Mouse (Mus musculus) 416B (cell line): Measurements from ENCODE around the gene Rab7.
A peak's percentile ranks its signal among the peaks of the same experiment; 100 is the strongest.
"Not testable (repeated sequence)": the region's sequence is repeated elsewhere in the genome, so short reads cannot be mapped to it uniquely, and the experiment has no call there.

Experiments used
- DNase-seq: peaks from one replicate; pipeline ENCODE4 v3.0.0; 2011; ENCODE audit warnings: low read depth

Rab7 gene

GRCm38 (mm10) chr6:87997706-87998265 is 47.3 kb downstream of the Rab7 start:
- peak; percentile 78 for DNase-seq

GRCm38 (mm10) chr6:87996606-87997005 is 48.5 kb downstream of the Rab7 start:
- DNase-seq, result no peak

- no peak for DNase-seq
Measured at GRCm38 (mm10) chr6:87995519-87995918, 49.6 kb downstream of the Rab7 start.

- DNase-seq, result no peak
Measured at GRCm38 (mm10) chr6:87993790-87994571, 51.1 kb downstream of the Rab7 start.

GRCm38 (mm10) chr6:87992733-87993132 is 52.3 kb downstream of the Rab7 start:
- peak; percentile 94 for DNase-seq

GRCm38 (mm10) chr6:87991886-87992285 is 53.2 kb downstream of the Rab7 start:
- no peak for DNase-seq

- DNase-seq, result peak; percentile 54
Measured at GRCm38 (mm10) chr6:87991216-87991615, 53.9 kb downstream of the Rab7 start.

GRCm38 (mm10) chr6:87982506-87982905 is 62.6 kb downstream of the Rab7 start:
- DNase-seq, result no peak

GRCm38 (mm10) chr6:87981547-87982256 is 63.4 kb downstream of the Rab7 start, which contains the start of gene H1fx:
TSS of gene H1fx (minus strand) at chr6:87981637.
- no peak for DNase-seq

GRCm38 (mm10) chr6:87981030-87981485 is 64.0 kb downstream of the Rab7 start:
- DNase-seq, result no peak

- no peak for DNase-seq
Measured at GRCm38 (mm10) chr6:87980374-87981029, 64.6 kb downstream of the Rab7 start.

GRCm38 (mm10) chr6:87979728-87980127 is 65.3 kb downstream of the Rab7 start:
- no peak for DNase-seq

GRCm38 (mm10) chr6:87970041-87970440 is 75.0 kb downstream of the Rab7 start:
- no peak for DNase-seq

- DNase-seq, result not testable (repeated sequence)
Measured at GRCm38 (mm10) chr6:87962457-87962856, 82.6 kb downstream of the Rab7 start.
